Mouse (Mus musculus): Measurements from ENCODE around the gene Ctnnbl1.

GRCm38 (mm10) chr2:157715586-157716191 lies 21.5 kb upstream of the Ctnnbl1 start:
- no peak for TF ChIP-seq CTCF (IDR thresholded peaks at IDR 0.05; ENCODE audit: low read depth)
- TF ChIP-seq EP300 (IDR thresholded peaks at IDR 0.05; ENCODE audit: low read depth), result no peak

All from liver, embryonic 14.5 days (tissue).